Mouse (Mus musculus): ENCODE data around the gene Nap1l1. TPM values are rescaled to one million over a fixed set of nuclear protein-coding genes. Genes with fewer than 3 reads are reported as not detected.
"Not testable (repeated sequence)": the region's sequence is repeated elsewhere in the genome, so short reads cannot be mapped to it uniquely, and the experiment has no call there.

Gene Nap1l1
- polyA plus RNA-seq (2012; rRNA removed) = 6.7 and 7.1 TPM in 2 replicates

DNA sequence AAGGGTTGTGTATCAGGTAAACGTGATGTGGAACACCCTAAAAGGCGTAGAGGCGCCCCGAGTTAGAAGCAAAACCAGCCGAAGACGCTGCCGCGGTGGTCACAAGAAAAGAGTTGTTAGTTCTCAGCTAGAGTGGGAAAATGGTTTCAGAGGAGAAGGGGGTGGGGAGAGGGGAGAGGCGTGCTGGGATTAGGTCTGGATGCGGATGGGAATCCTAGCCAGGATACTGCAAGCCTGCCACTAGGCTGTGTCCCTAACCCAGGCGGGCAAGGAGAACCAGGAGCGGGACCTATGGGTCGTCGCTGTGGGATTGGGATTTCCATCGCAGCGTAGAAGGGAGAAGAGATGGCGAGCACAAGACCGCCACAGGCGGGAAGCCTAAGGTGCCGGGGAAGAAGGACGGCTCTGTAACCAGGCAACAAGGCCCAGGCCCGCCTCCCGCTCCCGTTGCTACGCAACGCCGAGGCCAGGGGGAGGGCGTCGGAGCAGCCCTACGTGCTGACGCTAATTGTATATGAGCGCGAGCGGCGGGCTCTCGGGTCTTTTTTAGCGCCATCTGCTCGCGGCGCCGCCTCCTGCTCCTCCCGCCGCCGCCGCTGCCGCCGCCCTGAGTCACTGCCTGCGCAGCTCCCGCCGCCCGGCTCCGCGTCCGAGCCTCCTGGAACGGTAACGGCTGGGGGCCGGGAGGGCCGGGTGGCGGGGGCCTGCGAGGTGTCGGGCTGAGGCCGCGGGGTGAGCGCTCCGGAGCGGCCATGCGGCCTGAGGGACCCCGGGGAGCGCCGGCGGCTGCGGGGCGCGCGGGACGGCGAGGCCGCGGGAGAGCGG is at the start of gene Nap1l1:
Nap1l1 (plus strand) TSS at position 538 of the 825 bp plus-strand sequence.
- DNase-seq (ENCODE audit: low read depth, low spot score) = peak; percentile 82
- WGBS = 3% methylated on average over 80 of the region's 80 CpGs

GRCm38 (mm10) chr10:111426491-111426890 is 46.5 kb upstream of the Nap1l1 start:
- WGBS = 80% methylated on average over 1 of the region's 1 CpGs
- no peak for DNase-seq (ENCODE audit: low read depth, low spot score)

DNA sequence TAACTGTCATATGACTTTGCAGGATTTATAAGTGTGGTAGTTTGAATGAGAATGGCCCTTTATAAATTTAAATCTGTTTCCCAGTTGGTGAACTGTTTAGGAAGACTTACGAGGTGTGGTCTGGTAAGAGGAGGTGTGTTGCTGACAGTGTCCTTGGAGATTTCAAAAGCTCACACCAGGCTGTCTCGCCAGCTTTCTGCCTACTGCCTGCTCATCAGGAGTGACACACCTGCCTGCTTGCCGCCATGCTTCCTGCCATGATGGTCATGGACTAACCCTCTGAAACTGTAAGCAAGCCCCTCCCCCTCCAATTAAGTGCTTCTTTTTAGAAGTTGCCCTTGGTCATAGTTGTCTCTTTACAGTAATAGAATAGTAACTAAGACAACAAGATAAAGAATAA is 39.5 kb upstream of the Nap1l1 start:
- WGBS = 75% methylated on average over 3 of the region's 3 CpGs
- no peak for DNase-seq (ENCODE audit: low read depth, low spot score)

DNA sequence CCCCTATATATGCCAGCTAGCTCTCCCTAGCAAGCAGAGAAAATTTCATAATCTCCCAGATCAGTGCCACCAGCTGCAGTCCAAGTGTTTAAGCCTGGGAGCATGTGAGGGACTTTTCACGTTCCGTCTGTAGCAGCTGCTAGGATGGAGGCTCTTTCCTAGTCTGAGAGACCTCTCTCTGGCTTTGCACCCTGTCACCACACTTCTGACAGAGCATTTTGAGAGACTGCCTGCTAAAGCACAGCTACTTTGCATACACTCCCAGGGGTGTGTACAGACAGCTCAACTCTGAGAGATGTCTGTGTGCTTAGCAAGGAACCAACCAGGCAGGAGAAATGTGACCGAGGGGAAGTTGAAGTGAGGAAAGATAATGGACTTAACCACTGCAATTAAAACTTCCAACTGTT is 32.0 kb upstream of the Nap1l1 start:
- DNase-seq (ENCODE audit: low read depth, low spot score) = no peak
- WGBS = 53% methylated on average over 3 of the region's 3 CpGs

- 65% methylated on average over 9 of the region's 9 CpGs for WGBS
- DNase-seq (ENCODE audit: low read depth, low spot score) = no peak
Observed at GRCm38 (mm10) chr10:111444199-111444598, 28.8 kb upstream of the Nap1l1 start.

DNA sequence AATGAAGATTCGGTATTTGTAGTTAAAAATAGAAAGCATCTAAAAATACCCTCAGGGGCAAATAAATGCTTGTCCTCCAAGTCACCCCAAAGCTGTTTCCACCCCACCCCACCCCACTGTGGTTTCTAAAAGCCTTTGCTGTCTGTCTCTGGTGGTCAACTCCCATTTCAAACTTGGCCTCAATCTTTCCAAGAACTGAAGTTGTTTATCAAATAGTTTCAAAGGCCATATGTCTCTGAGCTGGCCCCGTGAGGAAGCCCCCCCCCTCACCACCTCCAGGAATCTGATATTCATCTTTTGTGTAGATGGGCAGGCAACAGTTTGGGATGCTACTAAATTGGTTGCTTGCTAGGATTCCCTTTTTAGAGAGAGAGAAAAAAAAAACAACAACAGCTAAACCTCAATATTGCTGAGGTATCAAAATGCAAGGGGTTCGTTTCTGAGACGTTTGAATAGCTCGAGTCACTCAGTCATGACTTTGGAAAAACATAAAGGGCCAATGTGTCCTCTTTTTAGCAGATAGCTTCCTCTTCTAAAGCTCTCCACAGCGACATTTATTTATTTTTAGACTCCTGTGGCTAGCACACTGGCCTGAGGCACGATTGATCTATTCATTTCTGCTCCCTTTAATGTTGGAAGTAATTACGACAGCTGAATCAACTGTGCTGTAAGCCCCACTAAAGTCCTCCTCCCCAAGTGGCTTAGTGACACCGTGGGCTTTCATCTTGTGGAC is 26.9 kb upstream of the Nap1l1 start:
- WGBS = 43% methylated on average over 9 of the region's 9 CpGs
- no peak for DNase-seq (ENCODE audit: low read depth, low spot score)

- WGBS = 96% methylated on average over 3 of the region's 3 CpGs
- not testable (repeated sequence) for DNase-seq (ENCODE audit: low read depth, low spot score)
Observed at GRCm38 (mm10) chr10:111446672-111447008, 26.4 kb upstream of the Nap1l1 start.

DNA sequence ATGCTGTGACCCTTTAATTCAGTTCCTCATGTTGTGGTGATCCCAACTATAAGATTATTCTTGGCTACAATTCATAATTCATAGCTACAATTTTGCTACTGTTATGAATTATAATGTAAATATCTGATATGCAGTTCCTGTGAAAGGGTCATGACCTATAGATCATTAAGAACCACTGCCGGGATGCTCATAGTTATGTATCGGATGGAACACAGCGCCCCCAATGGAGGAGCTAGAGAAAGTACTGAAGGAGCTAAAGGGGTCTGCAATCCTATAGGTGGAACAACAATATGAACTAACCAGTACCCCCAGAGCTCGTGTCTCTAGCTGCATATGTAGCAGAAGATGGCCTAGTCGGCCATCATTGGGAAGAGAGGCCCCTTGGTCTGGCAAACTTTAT is 23.4 kb upstream of the Nap1l1 start:
- WGBS = 68% methylated on average over 5 of the region's 5 CpGs
- not testable (repeated sequence) for DNase-seq (ENCODE audit: low read depth, low spot score)

- no peak for DNase-seq (ENCODE audit: low read depth, low spot score)
- 83% methylated on average over 1 of the region's 1 CpGs for WGBS
Observed at GRCm38 (mm10) chr10:111451683-111452322, 21.2 kb upstream of the Nap1l1 start.

DNA sequence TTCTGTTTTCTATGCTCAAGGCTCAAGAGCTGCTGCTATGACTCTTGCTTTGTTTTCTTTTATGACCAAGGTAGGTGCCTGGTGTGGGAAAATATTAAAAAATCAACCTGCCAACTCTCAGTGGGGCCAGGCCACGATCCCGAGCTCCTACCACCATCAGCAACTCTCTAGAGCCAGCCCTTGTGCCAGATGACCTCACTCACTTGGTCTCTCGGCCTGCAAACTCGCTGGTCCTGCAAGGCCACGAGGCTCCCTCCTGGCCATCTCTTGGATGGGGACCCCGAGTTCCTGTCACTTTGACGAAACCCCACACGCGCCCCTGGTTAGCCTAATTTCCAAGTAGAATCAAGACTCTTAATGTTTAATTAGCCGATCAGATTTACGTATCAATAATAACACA is 20.6 kb upstream of the Nap1l1 start:
- no peak for DNase-seq (ENCODE audit: low read depth, low spot score)
- 89% methylated on average over 11 of the region's 11 CpGs for WGBS

DNA sequence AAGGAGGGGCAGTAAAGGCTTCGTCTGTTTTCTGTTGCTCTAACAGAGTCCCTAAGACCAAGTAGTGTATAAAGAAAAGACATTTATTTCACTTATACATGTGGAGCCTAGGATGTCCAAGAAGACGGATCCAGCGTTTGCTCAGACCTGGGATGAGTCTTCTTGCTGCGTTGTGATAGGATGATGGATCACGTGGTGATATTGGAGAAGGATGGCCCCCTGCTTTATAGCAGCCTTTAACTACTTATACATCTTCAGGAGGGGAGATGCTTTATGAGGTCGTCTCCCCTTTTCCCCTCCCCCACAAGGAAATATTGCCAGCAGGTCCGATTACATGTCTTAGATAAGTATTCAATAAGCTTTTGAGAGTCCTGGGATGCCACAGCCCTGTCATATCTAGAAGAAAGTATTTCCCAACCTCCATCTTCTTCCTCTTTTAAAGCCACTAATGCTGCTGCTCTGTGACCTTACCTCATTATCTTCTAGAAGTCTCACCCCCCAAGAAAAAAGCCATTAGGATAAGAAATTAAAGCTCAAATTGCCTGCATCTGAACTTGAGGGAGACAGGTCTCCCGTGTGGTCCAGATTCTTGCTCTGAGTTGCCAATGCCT is 18.2 kb upstream of the Nap1l1 start:
- 62% methylated on average over 8 of the region's 8 CpGs for WGBS
- no peak for DNase-seq (ENCODE audit: low read depth, low spot score)

GRCm38 (mm10) chr10:111458088-111458487 is 14.9 kb upstream of the Nap1l1 start:
- no peak for DNase-seq (ENCODE audit: low read depth, low spot score)
- 62% methylated on average over 7 of the region's 7 CpGs for WGBS

GRCm38 (mm10) chr10:111459040-111459439 is 14.0 kb upstream of the Nap1l1 start:
- no peak for DNase-seq (ENCODE audit: low read depth, low spot score)
- WGBS = 64% methylated on average over 9 of the region's 9 CpGs

GRCm38 (mm10) chr10:111459874-111460273 is 13.1 kb upstream of the Nap1l1 start:
- no peak for DNase-seq (ENCODE audit: low read depth, low spot score)
- 63% methylated on average over 3 of the region's 3 CpGs for WGBS

DNA sequence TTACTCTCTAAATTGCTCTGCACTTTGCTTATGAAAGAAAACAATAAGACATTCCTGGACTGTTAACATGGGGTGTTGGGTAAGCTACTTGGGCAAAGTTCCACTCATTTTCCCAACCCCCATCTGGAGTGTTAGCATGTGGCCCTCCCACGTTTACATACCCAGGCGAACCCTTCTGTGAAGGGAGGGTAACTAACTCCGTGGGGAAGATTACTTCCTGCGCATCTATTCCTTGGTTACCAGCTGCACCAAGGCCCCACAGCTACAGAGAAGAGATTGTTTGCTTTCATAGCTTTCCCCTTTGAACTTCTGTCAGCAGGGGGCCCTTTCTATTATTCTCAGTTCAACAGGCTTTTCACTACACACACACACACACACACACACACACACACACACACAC is 12.6 kb upstream of the Nap1l1 start:
- DNase-seq (ENCODE audit: low read depth, low spot score) = no peak
- 35% methylated on average over 4 of the region's 4 CpGs for WGBS

DNA sequence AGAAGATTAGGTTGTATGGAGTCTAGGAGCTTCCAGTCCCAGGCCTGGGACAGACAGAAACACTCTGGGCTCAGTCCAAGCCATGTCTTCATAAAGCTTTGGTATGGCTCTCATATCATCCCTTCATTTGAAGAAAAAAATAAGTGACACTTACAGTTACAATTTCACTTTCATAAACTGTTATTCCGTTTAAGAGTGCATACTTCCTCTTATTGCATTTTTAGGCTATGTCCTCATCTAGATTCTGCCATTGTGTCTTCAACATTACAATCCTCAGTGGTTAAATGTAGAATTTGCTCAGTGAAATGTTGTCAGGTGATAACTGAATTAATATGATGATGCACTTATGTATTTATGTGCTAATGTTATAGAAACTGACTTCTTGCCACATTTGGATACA is 8.2 kb upstream of the Nap1l1 start:
- DNase-seq (ENCODE audit: low read depth, low spot score) = no peak
- WGBS = 72% methylated on average over 1 of the region's 1 CpGs

- WGBS = 68% methylated on average over 2 of the region's 2 CpGs
- DNase-seq (ENCODE audit: low read depth, low spot score) = no peak
Observed at GRCm38 (mm10) chr10:111465409-111465808, 7.6 kb upstream of the Nap1l1 start.

DNA sequence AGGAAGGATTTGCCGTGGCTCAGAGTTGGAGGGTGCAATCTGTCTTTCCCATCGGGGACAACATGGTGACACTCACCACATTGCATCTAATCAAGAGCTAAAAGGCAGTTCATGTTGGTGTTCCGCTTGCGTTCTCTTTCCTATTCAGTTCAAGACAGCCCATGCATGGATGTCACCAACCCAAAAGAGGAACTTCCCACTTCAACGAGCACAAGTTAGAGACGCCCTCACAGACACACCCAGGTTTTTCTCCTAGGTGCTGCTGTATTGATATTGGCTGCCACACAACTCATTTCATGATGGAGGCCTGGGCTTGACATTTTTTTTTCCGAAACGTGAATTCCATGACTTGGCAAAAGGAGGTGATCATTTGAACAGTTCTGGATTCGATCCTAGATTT is 1.9 kb upstream of the Nap1l1 start:
- DNase-seq (ENCODE audit: low read depth, low spot score) = no peak
- 71% methylated on average over 9 of the region's 9 CpGs for WGBS

GRCm38 (mm10) chr10:111473511-111474371 is 718 bp downstream of the Nap1l1 start:
- no peak for DNase-seq (ENCODE audit: low read depth, low spot score)
- WGBS = 1% methylated on average over 57 of the region's 58 CpGs
